8 mouse cellular contexts compared by ENCODE assay signal in genomic region chr1:190910836-190911235, GRCm38 (mm10). TPM values are rescaled to one million over a fixed set of nuclear protein-coding genes. Genes with fewer than 3 reads are reported as not detected.
DNase-seq lines count a peak whose midpoint lies in the region; ATAC-seq and TF ChIP-seq lines count a peak whose summit lies in the region.

No protein-coding gene starts in this region.

- ATAC-seq in forebrain, postnatal 0 days = no peak
- no peak for ATAC-seq in midbrain, embryonic 11.5 days (ENCODE audit: low FRiP score)

- TF ChIP-seq CTCF in layer of hippocampus, adult 2 months (conservative IDR thresholded peaks at IDR 0.05) = no peak
- TF ChIP-seq CTCF in bone marrow, adult 2 months (IDR thresholded peaks at IDR 0.05; ENCODE audit: control insufficient read depth, insufficient read depth, low read length) = no peak
- no peak for TF ChIP-seq CTCF in forebrain, postnatal 0 days (IDR thresholded peaks at IDR 0.05; ENCODE audit: low read depth)

- no peaks in the 10 kb centered on the region for H3K36me3 ChIP-seq in forebrain, postnatal 0 days (ENCODE audit: insufficient read depth)
- no peaks in the 10 kb centered on the region for H3K36me3 ChIP-seq in midbrain, embryonic 11.5 days (ENCODE audit: control insufficient read depth, insufficient read depth, low read length)

- H3K27me3 ChIP-seq in forebrain, postnatal 0 days (ENCODE audit: insufficient read depth, low read length) = no peaks in the 10 kb centered on the region
- no peaks in the 10 kb centered on the region for H3K27me3 ChIP-seq in midbrain, embryonic 11.5 days (ENCODE audit: control insufficient read depth, insufficient read depth, low read length)

- no peak for TF ChIP-seq POLR2A in bone marrow, adult 2 months (IDR thresholded peaks at IDR 0.05; ENCODE audit: borderline replicate concordance, control insufficient read depth, low read depth, low read length)

- H3K4me1 ChIP-seq in bone marrow, adult 2 months (ENCODE audit: control insufficient read depth, insufficient read depth, low read length) = peaks cover 4% of the 10 kb centered on the region
- H3K4me1 ChIP-seq in forebrain, postnatal 0 days (ENCODE audit: insufficient read depth) = peaks cover 19% of the 10 kb centered on the region
- peaks cover 11% of the 10 kb centered on the region for H3K4me1 ChIP-seq in midbrain, embryonic 11.5 days (ENCODE audit: control insufficient read depth, insufficient read depth, low read length)

- H3K4me2 ChIP-seq in forebrain, postnatal 0 days (ENCODE audit: low read depth) = peak overlapping the region; percentile 97
- H3K4me2 ChIP-seq in midbrain, embryonic 11.5 days = peak overlapping the region; percentile 90

- DNase-seq in layer of hippocampus, adult 2 months (ENCODE audit: low spot score in 2 of 2) = no peak
- DNase-seq in layer of hippocampus, postnatal 25 days (ENCODE audit: extremely low spot score in 1 of 2, low spot score in 1 of 2) = no peak
- no peak for DNase-seq in forebrain, postnatal 0 days
- DNase-seq in midbrain, embryonic 11.5 days (ENCODE audit: low spot score, missing footprints) = peak; percentile 71
- DNase-seq in urinary bladder, postnatal 4 days (ENCODE audit: low spot score in 2 of 2) = no peak
- DNase-seq in spleen, adult 12 weeks (ENCODE audit: low spot score) = no peak
- DNase-seq in cerebellum, adult 9-11 months = no peak

- WGBS in bone marrow, adult 2 months = 31% methylated on average over 6 of the region's 6 CpGs
- 79% methylated on average over 6 of the region's 6 CpGs for WGBS in forebrain, postnatal 0 days
- WGBS in midbrain, embryonic 11.5 days = 81% methylated on average over 6 of the region's 6 CpGs

- peak overlapping the region; percentile 89 for H3K27ac ChIP-seq in layer of hippocampus, adult 2 months
- peak overlapping the region; percentile 42; the same call in 1 of the 2 replicates for H3K27ac ChIP-seq in bone marrow, adult 2 months (ENCODE audit: control insufficient read depth, insufficient read depth, low read depth, low read length, poor library complexity)
- H3K27ac ChIP-seq in forebrain, postnatal 0 days (ENCODE audit: low read depth, low read length) = no peak overlapping the region
- no peak overlapping the region for H3K27ac ChIP-seq in midbrain, embryonic 11.5 days (ENCODE audit: low read depth, low read length)

- H3K9me3 ChIP-seq in forebrain, postnatal 0 days (ENCODE audit: low read length) = no peaks in the 10 kb centered on the region
- H3K9me3 ChIP-seq in midbrain, embryonic 11.5 days (ENCODE audit: control insufficient read depth, low read length) = no peaks in the 10 kb centered on the region

- H3K4me3 ChIP-seq in layer of hippocampus, adult 2 months = peak overlapping the region; percentile 88
- peak overlapping the region; percentile 73 for H3K4me3 ChIP-seq in bone marrow, adult 2 months (replicated peaks; ENCODE audit: control insufficient read depth, low read depth, low read length)
- H3K4me3 ChIP-seq in forebrain, postnatal 0 days (ENCODE audit: low read depth, low read length) = peak overlapping the region; percentile 74
- peak overlapping the region; percentile 82 for H3K4me3 ChIP-seq in midbrain, embryonic 11.5 days (ENCODE audit: low read depth, low read length)

- peak overlapping the region; percentile 92 for H3K9ac ChIP-seq in forebrain, postnatal 0 days
- H3K9ac ChIP-seq in midbrain, embryonic 11.5 days (ENCODE audit: low read length) = peak overlapping the region; percentile 83

RNA-seq across cellular contexts. Expression of gene Rps6kc1, which starts 0.7 kb away (rescaled TPM):
- total RNA-seq in layer of hippocampus, adult 2 months (2021) = 10 to 100 TPM; 83.7 to 85.8 TPM
- total RNA-seq in layer of hippocampus, postnatal 25 days (2021) = 10 to 100 TPM; 69.0 to 74.8 TPM
- polyA plus RNA-seq in bone marrow, adult 2 months (2011; ENCODE audit: insufficient read depth, insufficient read length, low replicate concordance, missing spikeins) = 4.9 and 8.9 TPM in 2 replicates
- total RNA-seq in forebrain, postnatal 0 days (2014; rRNA removed) = 42.8 and 47.4 TPM in 2 replicates
- polyA plus RNA-seq in forebrain, postnatal 0 days (2015; fragmentation: Nextera tagmentation; extraction: Ambion mirVana) = 23.0 and 26.1 TPM in 2 replicates
- polyA plus RNA-seq in midbrain, embryonic 11.5 days (2014; fragmentation: Nextera tagmentation; extraction: Ambion mirVana) = 19.5 and 20.1 TPM in 2 replicates

RNA-seq across cellular contexts. Expression of gene Angel2, which starts 14.1 kb away (rescaled TPM):
- 10 to 100 TPM; 53.1 to 60.0 TPM for total RNA-seq in layer of hippocampus, adult 2 months (2021)
- total RNA-seq in layer of hippocampus, postnatal 25 days (2021) = 10 to 100 TPM; 50.2 to 60.1 TPM
- polyA plus RNA-seq in bone marrow, adult 2 months (2011; ENCODE audit: insufficient read depth, insufficient read length, low replicate concordance, missing spikeins) = 14.3 and 28.3 TPM in 2 replicates
- 48.5 and 49.1 TPM in 2 replicates for total RNA-seq in forebrain, postnatal 0 days (2014; rRNA removed)
- 44.3 and 47.7 TPM in 2 replicates for polyA plus RNA-seq in forebrain, postnatal 0 days (2015; fragmentation: Nextera tagmentation; extraction: Ambion mirVana)
- 65.5 and 65.7 TPM in 2 replicates for polyA plus RNA-seq in midbrain, embryonic 11.5 days (2014; fragmentation: Nextera tagmentation; extraction: Ambion mirVana)

Comparison
In these comparisons a context has a peak if more than half of its experiments do, and no peak if none do; other contexts are left out.
1. H3K27ac ChIP-seq: peak in layer of hippocampus, adult 2 months (single experiment) and bone marrow, adult 2 months (single experiment); none in forebrain, postnatal 0 days (single experiment) and midbrain, embryonic 11.5 days (single experiment).
2. Peak in every context shown above with its lines, with median percentiles within 50 percentile points of each other: H3K4me3 ChIP-seq.